In the genomic region with DNA sequence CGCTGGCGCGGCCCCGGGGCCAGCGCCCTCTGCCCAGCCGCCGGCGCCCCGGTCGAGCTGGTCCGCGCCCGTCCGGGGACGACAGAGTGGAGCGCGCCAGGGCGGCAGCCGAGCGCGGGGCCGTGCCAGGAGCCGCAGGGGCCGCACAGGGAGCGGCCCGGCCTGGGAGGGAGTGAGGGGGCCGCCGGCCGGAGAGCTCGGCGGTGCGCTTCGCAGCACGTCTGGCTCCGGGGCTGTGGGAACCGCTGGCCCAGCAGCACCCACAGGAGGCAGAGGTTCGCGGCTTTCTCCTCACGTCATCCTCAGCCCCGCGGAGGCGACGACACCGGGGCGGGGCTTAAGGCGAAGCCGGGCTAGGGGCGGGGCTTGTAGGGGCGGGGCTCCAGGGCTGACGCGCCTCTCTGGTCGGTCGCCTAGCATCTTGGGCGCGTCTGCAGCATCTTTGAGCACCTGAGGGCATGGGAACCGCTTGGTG, we compare ENCODE assay signal across 8 mouse cellular contexts. TPM values are rescaled to one million over a fixed set of nuclear protein-coding genes. Genes with fewer than 3 reads are reported as not detected.
A peak's percentile ranks its signal among the peaks of the same experiment; 100 is the strongest.
DNase-seq lines count a peak whose midpoint lies in the region; ATAC-seq and TF ChIP-seq lines count a peak whose summit lies in the region.

A gene (minus strand): TSS at position 339 of the 475 bp plus-strand sequence.

- peak within 1 kb of the TSS; percentile 87 for H3K9ac ChIP-seq in forebrain, embryonic 12.5 days
- H3K9ac ChIP-seq in heart, postnatal 0 days (replicated peaks; ENCODE audit: low read depth, low read length): peak within 1 kb of the TSS; percentile 78
- H3K9ac ChIP-seq in liver, postnatal 0 days (replicated peaks): peak within 1 kb of the TSS; percentile 72
- H3K9ac ChIP-seq in neural tube, embryonic 15.5 days (replicated peaks): peak within 1 kb of the TSS; percentile 86

- H3K4me3 ChIP-seq in forebrain, embryonic 12.5 days (replicated peaks): peak within 1 kb of the TSS; percentile 95
- H3K4me3 ChIP-seq in heart, postnatal 0 days (ENCODE audit: low read depth, low read length): peak within 1 kb of the TSS; percentile 91
- peak within 1 kb of the TSS; percentile 70 for H3K4me3 ChIP-seq in liver, postnatal 0 days (ENCODE audit: low read depth, low read length)
- H3K4me3 ChIP-seq in neural tube, embryonic 15.5 days (replicated peaks): peak within 1 kb of the TSS; percentile 86

- no peaks in the 10 kb centered on the region for H3K36me3 ChIP-seq in forebrain, embryonic 12.5 days (replicated peaks)
- no peaks in the 10 kb centered on the region for H3K36me3 ChIP-seq in heart, postnatal 0 days (replicated peaks; ENCODE audit: control insufficient read depth, insufficient read depth, low read length)
- H3K36me3 ChIP-seq in liver, postnatal 0 days (replicated peaks; ENCODE audit: insufficient read depth, low read length): no peaks in the 10 kb centered on the region
- no peaks in the 10 kb centered on the region for H3K36me3 ChIP-seq in neural tube, embryonic 15.5 days

- H3K4me1 ChIP-seq in forebrain, embryonic 12.5 days: peaks cover 4% of the 10 kb centered on the region; the same call in 1 of the 2 replicates
- no peaks in the 10 kb centered on the region for H3K4me1 ChIP-seq in heart, postnatal 0 days (ENCODE audit: control insufficient read depth, insufficient read depth)
- no peaks in the 10 kb centered on the region for H3K4me1 ChIP-seq in liver, postnatal 0 days (ENCODE audit: insufficient read depth)
- H3K4me1 ChIP-seq in neural tube, embryonic 15.5 days: peaks cover 21% of the 10 kb centered on the region

- ATAC-seq in forebrain, embryonic 12.5 days (ENCODE audit: low FRiP score): peak; percentile 99
- ATAC-seq in heart, postnatal 0 days (ENCODE audit: insufficient read depth, low read depth): peak; percentile 97
- ATAC-seq in liver, postnatal 0 days: peak; percentile 94
- ATAC-seq in neural tube, embryonic 15.5 days (ENCODE audit: low FRiP score): peak; percentile 99

- peak within 1 kb of the TSS; percentile 64 for H3K4me2 ChIP-seq in forebrain, embryonic 12.5 days
- H3K4me2 ChIP-seq in heart, postnatal 0 days (ENCODE audit: low read depth, low read length): peak within 1 kb of the TSS; percentile 93
- peak within 1 kb of the TSS; percentile 88 for H3K4me2 ChIP-seq in liver, postnatal 0 days (ENCODE audit: low read depth, low read length)
- peak within 1 kb of the TSS; percentile 89 for H3K4me2 ChIP-seq in neural tube, embryonic 15.5 days

- DNase-seq in CD8-positive naive resting alpha-beta T cell, adult 2 months (ENCODE audit: low read depth in 2 of 2, low spot score in 2 of 2): peak; percentile 15 to 18
- peak; percentile 68 for DNase-seq in c-Kit-positive CD71-positive TER-119-positive erythroid progenitor cells, embryonic 14.5 days (ENCODE audit: low spot score)
- DNase-seq in heart, postnatal 0 days (ENCODE audit: low spot score): peak; percentile 86
- DNase-seq in kidney, postnatal 4 days: peak; percentile 88 to 90
- peak; percentile 91 for DNase-seq in liver, postnatal 0 days
- peak; percentile 89 for DNase-seq in testis, postnatal 14 days (ENCODE audit: low spot score)

- 0 out of 2 replicates have a peak, but pooled peaks have one; percentile 0 for TF ChIP-seq CTCF in heart, postnatal 0 days (IDR thresholded peaks at IDR 0.05; ENCODE audit: low read depth)
- TF ChIP-seq CTCF in liver, postnatal 0 days (IDR thresholded peaks at IDR 0.05; ENCODE audit: low read depth): no peak

- peak within 1 kb of the TSS; percentile 65 for H3K27ac ChIP-seq in forebrain, embryonic 12.5 days
- peak within 1 kb of the TSS; percentile 72 for H3K27ac ChIP-seq in heart, postnatal 0 days (ENCODE audit: low read depth)
- H3K27ac ChIP-seq in liver, postnatal 0 days (ENCODE audit: low read depth): peak within 1 kb of the TSS; percentile 67
- H3K27ac ChIP-seq in neural tube, embryonic 15.5 days (replicated peaks): peak within 1 kb of the TSS; percentile 75

- WGBS in forebrain, embryonic 12.5 days: 1% methylated on average over 54 of the region's 56 CpGs
- under 1% methylated on average over 37 of the region's 56 CpGs for WGBS in heart, postnatal 0 days
- 1% methylated on average over 45 of the region's 56 CpGs for WGBS in liver, postnatal 0 days (ENCODE audit: insufficient replicate concordance)
- under 1% methylated on average over 43 of the region's 56 CpGs for WGBS in neural tube, embryonic 15.5 days

- H3K9me3 ChIP-seq in forebrain, embryonic 12.5 days: no peaks in the 10 kb centered on the region
- no peaks in the 10 kb centered on the region for H3K9me3 ChIP-seq in heart, postnatal 0 days (replicated peaks; ENCODE audit: control insufficient read depth, low read length)
- H3K9me3 ChIP-seq in liver, postnatal 0 days (ENCODE audit: low read length): no peaks in the 10 kb centered on the region
- H3K9me3 ChIP-seq in neural tube, embryonic 15.5 days (replicated peaks): no peaks in the 10 kb centered on the region

- TF ChIP-seq EP300 in heart, postnatal 0 days (IDR thresholded peaks at IDR 0.05; ENCODE audit: low read depth): no peak
- no peak for TF ChIP-seq EP300 in liver, postnatal 0 days (IDR thresholded peaks at IDR 0.05; ENCODE audit: low read depth)

- peaks cover 9% of the 10 kb centered on the region; the same call in 1 of the 2 replicates for H3K27me3 ChIP-seq in forebrain, embryonic 12.5 days
- H3K27me3 ChIP-seq in heart, postnatal 0 days (ENCODE audit: control insufficient read depth, insufficient read depth, low read length): peaks cover 10% of the 10 kb centered on the region; the same call in 1 of the 2 replicates
- H3K27me3 ChIP-seq in liver, postnatal 0 days (ENCODE audit: insufficient read depth, low read length): peaks cover 9% of the 10 kb centered on the region
- no peaks in the 10 kb centered on the region; the same call in 1 of the 2 replicates for H3K27me3 ChIP-seq in neural tube, embryonic 15.5 days (replicated peaks)

RNA-seq across cellular contexts. Expression of the gene that starts here (rescaled TPM):
- polyA plus RNA-seq in forebrain, embryonic 12.5 days (2016; fragmentation: Nextera tagmentation; extraction: Ambion mirVana): 4.7 and 4.8 TPM in 2 replicates
- 5.9 and 7.6 TPM in 2 replicates for total RNA-seq in heart, postnatal 0 days (2014; rRNA removed; ENCODE audit: low replicate concordance)
- 2.2 and 2.3 TPM in 2 replicates for polyA plus RNA-seq in heart, postnatal 0 days (2015; fragmentation: Nextera tagmentation; extraction: Ambion mirVana)
- polyA plus RNA-seq in liver, postnatal 0 days (2015; fragmentation: Nextera tagmentation; extraction: Ambion mirVana): 0.95 and 1.2 TPM in 2 replicates
- 7.6 and 9.6 TPM in 2 replicates for polyA plus RNA-seq in neural tube, embryonic 15.5 days (2015; fragmentation: Nextera tagmentation; extraction: Ambion mirVana)

Comparison
In these comparisons a context has a peak if more than half of its experiments do, and no peak if none do; other contexts are left out.
1. Peak in every context shown above with its lines: DNase-seq, ATAC-seq, H3K4me3 ChIP-seq and H3K27ac ChIP-seq.
2. DNase-seq: peak in every context shown above with its lines; median percentile 91 in liver, postnatal 0 days; 89 in kidney, postnatal 4 days; 89 in testis, postnatal 14 days; 86 in heart, postnatal 0 days; 68 in c-Kit-positive CD71-positive TER-119-positive erythroid progenitor cells, embryonic 14.5 days; 16 in CD8-positive naive resting alpha-beta T cell, adult 2 months.